Mouse (Mus musculus): ENCODE results near the gene Parp3. TPM values are rescaled to one million over a fixed set of nuclear protein-coding genes. Genes with fewer than 3 reads are reported as not detected.
"Not testable (repeated sequence)": the region's sequence is repeated elsewhere in the genome, so short reads cannot be mapped to it uniquely, and the experiment has no call there.

Gene Parp3
- total RNA-seq (2017) = 11.0 and 15.3 TPM in 2 replicates

DNA sequence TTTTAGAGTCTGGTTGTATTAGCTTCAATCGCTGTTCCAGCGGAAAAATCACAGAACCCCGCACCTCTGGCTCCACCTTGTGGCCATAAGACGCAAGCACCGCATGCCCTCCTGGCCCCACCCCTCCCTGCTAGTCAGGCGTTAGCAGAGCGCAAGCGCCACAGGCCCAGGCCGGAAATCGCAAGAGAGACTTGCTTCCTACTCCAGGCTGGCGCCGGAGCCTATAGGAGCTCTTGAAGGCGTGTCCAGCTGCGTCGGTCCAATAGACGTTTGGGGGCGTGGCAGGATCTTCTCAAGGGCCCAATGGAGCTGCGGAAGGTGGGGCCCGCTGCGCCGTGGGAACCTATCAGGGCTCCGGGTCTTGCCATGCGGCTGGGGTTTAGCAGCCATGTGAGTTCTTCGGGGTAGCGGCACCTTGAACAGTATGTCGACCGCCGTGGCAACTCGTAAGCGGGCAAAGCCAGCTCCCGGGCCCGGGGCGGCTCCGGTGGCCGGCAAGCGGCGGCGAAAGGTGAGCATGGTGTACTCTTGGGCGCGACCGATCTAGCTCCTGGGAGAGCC lies at the start of gene Parp3:
Gene Parp3, minus strand, starts transcription at position 26 of the 561 bp plus-strand sequence.
- ATAC-seq (replicated peaks; ENCODE audit: low read depth, poor library complexity, severe bottlenecking) = peak; percentile 89

DNA sequence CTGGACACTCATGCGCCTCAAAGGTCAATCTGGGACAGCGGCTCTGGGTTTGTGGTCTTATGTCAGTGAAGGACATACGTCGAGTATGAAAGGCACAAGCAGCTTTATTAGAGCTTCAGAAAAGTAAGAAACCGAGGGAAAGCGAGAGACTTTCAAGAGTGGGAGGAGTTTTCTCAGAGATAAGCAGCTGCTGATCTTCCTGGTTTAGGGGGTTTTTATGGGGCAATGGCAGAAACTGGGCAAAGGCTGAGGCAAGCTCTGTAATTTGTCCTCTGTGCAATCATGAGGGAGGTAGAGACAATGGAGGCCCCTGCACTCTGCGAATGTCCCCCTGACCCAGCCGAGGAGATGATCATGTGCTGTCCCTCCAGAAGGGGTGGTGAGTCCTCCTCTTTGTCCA lies 43.2 kb upstream of the Parp3 start:
- ATAC-seq (replicated peaks; ENCODE audit: low read depth, poor library complexity, severe bottlenecking) = no peak

DNA sequence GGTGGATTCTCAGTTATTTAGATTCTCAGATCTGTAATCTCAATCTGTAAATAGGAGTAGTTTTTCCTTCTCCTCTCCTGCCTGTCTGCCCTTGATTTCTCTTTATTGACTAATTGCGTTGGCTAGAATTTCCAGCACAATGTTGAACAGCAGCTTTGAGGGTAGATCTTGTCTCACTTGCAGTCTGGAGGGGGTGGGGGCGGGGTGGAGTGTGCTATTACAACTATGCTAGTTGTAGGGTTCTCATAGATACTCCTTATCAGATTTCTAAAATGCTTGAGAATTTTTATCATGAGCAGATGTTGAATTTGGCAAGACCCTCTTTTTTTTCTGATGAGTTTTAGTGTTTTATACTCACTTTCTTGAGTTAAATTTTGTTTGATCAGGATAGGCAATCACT lies 42.7 kb upstream of the Parp3 start:
- no peak for ATAC-seq (replicated peaks; ENCODE audit: low read depth, poor library complexity, severe bottlenecking)

DNA sequence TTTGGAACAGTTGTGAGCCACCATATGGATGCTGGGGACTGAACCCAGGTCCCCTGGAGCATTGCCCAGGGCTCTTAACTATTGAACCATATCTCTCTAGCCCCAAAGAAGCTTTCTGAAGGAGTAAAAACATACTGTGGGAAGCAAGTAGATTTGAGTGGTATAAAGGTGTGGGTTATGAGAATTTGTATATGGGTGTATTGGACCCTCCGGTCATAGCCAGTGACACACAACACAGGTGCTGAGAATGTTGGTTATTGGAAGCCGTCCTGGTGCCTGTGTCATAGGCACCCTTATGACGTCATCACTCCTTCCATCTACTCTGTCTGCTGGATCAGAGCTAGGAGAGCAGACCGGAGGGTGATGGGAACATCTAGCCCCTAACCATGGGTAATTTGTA lies 37.5 kb upstream of the Parp3 start, which contains the start of gene Iqcf5:
Gene Iqcf5, plus strand, starts transcription at position 301 of the 400 bp plus-strand sequence.
- ATAC-seq (replicated peaks; ENCODE audit: low read depth, poor library complexity, severe bottlenecking) = no peak

DNA sequence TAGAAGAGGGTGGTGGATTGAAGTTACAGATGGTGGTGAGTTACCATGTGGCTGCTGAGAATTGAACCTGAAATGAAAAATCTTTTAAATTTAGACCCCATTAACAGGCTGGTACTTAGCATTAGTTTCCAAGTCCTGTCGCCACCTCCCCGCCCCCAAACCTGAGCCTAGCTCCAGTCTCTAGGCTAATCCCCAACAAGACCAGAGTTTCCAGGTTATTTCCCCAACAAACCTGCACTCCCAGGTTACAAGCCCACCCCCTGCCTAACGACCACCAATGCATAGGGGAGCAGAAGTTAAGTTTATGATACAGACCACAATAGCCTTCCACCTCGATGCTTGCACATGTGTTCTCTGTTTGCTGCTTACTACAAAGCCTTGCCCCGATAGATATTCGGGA lies 36.8 kb upstream of the Parp3 start:
- no peak for ATAC-seq (replicated peaks; ENCODE audit: low read depth, poor library complexity, severe bottlenecking)

DNA sequence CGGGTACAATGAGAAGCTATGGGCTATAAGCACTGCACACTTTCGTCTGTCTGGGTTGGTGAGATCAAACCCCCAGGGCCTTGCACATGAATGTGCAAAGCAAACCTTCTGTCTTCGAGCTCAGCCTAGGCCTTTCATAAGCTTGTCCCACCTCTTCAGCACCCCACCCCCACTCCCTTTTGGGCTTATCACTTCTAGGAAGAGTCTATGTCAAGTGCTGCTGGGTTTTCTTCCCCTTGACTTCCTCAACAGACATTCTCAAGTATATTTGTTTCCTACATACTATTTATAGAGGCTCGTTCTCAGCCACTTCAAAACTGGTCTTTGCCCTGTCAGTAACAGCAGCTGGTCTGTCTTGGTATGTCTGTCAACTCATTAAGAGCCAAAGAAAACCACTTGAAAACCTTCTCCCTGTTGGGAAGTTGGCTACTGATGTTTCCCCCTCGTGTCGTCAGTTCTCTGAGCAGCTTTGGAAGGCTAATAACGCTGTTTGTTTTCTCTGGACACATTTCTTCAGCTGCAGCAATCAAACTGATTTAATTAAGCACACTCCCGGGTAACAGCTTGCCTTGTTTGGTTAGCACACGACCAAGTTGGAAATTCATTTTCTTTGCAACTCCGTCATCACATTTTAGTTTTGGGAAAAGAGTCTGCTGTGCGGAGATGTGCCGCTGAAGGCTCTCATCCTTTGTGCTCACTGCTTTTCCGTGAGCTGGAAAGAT lies 36.1 kb upstream of the Parp3 start:
- ATAC-seq (replicated peaks; ENCODE audit: low read depth, poor library complexity, severe bottlenecking) = no peak

DNA sequence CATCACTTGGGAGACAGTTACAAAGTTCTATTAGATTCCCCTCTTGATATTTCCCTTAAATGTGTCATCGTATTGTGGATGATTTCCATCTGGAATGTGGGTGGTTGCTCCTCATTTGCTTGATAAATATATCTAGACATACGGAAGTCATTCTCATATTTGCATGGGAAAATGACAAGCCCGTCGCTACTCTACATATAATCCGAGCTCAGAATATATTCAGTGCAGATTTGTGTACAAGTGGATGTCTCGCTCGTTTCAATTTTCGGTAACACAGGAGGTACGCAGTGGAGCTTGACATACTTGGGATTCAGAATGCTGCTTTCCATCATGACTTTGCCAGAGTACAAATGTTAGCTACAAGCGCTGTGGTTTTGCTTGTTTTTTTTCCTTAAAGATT lies 32.6 kb upstream of the Parp3 start:
- no peak for ATAC-seq (replicated peaks; ENCODE audit: low read depth, poor library complexity, severe bottlenecking)

DNA sequence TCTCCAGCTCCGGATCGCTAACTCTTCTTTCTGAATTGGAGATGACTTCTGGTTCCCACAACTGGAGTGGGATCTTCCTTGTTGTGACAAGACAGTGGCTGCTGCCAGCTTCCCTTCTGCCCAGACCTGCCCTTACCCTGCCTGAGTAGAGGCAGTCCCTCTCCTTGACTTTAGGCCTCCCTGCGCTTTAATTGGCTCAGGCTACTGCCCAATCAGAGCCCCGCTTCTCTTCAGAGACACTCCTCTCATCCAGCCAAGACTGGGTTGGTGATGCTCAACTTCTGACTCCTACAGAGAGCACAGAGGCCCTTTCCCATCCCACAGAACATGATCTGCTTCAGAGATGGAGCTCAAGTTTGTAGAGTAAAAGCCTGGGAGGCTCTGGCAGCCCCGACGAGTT lies 27.5 kb upstream of the Parp3 start:
- no peak for ATAC-seq (replicated peaks; ENCODE audit: low read depth, poor library complexity, severe bottlenecking)

DNA sequence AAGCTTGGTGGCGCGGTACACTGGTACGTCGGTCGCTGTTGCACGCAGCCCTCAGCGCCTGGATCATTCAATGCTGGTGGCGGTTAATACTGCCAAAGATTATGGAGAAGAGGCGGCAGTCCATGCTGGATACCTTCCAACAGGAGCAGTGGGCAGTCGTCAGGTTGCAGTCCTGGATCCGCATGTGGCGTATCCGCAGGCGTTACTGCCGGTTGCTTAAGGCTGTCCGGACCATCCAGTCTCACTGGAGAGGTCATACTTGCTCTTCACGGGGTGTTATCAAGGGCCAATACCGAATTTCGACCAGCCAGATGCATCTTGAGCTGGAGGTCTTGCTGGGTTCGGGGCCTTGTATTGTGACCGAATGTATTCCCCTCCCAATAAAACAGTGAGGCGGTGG lies 25.1 kb upstream of the Parp3 start:
- no peak for ATAC-seq (replicated peaks; ENCODE audit: low read depth, poor library complexity, severe bottlenecking)

DNA sequence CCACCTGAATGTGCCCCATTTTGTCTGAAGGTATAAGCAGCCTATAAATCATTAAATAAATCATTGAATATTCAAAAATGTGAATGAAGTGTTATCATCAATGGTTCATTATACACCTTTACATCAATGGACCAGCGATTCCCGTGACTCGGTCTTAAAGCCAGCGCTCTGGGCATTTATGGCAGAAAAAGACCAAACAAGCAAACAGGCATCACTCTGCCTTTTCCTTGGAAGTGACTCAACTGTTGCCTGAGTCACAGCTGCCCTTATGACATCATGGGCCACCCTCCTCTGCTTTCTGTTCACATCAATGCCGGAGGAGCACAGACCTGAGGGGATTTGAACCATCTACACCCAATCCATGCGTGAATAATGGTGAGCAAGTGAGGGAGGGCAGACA lies 22.9 kb upstream of the Parp3 start, which contains the start of gene Iqcf1:
Gene Iqcf1, plus strand, starts transcription at position 301 of the 400 bp plus-strand sequence.
- no peak for ATAC-seq (replicated peaks; ENCODE audit: low read depth, poor library complexity, severe bottlenecking)

DNA sequence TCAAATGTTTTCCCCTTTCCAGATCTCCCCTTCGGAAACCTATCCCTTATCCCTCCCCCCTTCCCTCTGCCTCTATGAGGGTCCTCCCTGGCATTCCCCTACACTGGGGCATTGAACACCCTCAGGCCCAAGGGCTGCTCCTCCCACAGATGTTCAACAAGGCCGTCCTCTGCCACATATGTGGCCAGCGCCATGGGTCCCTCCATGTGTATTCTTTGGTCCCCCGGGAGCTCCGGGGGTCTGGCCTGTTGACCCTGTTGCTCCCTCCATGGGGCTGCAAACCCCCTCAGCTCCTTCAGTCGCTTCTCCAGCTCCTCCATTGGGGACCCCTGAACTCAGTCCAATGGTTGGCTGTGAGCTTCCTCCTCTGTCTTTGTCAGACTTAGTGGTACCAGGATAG lies 10.9 kb upstream of the Parp3 start:
- not testable (repeated sequence) for ATAC-seq (replicated peaks; ENCODE audit: low read depth, poor library complexity, severe bottlenecking)

DNA sequence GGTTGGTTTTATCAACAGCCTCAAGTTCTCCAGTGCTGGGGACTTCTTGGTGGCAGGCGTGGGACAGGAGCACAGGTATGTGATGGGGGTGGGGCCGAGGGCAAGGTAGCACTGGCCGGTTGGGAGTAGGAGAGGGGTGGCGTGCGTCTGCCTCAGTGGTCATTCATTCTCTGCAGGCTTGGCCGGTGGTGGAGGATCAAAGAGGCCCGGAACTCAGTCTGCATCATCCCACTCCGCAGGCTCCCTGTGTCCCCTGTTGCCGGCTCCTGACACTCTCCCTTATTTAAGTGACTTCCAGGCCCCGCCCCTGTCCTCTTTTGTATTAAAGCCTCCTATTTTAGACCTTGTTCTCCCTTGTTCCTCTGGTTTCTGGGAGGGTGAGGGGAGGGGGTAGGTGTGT lies 8.3 kb upstream of the Parp3 start:
- no peak for ATAC-seq (replicated peaks; ENCODE audit: low read depth, poor library complexity, severe bottlenecking)

DNA sequence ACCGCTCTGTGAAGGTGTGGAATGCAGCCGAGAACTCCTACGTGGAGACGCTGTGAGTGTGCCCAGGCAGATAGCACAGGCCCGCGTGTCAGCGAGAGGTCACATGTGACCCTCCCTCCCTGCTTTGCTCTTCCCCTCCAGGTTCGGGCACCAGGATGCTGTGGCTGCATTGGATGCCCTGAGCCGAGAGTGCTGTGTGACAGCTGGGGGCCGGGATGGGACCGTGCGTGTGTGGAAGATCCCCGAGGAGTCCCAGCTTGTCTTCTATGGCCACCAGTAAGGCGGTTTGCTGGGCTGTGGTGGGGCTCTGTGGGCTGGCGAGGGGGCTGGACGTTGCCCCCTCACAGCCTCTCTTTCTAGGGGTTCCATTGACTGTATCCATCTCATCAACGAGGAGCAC lies 6.9 kb upstream of the Parp3 start:
- ATAC-seq (replicated peaks; ENCODE audit: low read depth, poor library complexity, severe bottlenecking) = no peak

DNA sequence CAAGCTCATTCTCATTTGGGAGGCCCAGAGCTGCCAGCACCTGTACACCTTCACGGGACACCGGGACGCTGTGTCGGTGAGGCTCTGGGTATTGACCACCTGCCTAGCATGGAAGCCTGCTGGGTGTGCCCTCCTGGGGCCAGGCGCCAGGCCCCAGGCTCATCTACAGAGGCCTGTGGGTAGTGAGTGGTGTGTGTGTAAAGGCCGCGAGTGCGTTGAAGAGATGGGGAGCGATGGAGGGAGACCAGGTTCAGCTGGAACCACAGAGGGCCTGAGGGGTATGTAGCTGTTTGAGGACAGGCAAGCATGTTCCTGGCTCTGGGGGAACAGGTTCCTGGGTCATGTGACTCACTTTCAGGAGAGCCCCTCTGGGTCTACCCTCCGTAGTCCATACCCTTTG lies 6.4 kb upstream of the Parp3 start:
- no peak for ATAC-seq (replicated peaks; ENCODE audit: low read depth, poor library complexity, severe bottlenecking)

DNA sequence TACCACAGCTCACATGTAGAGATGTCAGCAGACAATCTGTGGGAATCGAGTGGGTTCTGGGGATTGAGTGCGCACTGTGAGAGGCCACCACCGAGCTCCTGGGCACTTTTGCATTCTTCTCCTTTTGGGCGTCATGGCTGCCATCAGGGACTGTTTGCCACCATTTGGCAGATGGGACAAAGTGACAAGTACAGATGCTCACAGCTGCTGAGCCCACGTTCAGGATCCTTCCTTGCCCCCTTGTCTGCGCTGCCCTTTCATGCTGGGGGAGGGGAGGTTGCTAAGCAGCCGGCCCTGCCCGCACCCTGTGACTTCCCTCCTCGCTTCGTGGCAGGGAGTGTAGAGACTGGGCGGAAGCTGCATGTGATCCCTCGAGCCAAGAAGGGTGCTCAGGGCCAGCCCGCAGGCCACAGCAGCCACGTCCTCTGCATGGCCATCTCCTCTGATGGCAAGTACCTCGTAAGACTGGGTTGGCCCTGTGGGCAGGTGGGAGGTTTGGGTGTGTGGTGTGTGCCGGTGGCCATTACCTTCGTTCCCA lies 5.9 kb upstream of the Parp3 start:
- no peak for ATAC-seq (replicated peaks; ENCODE audit: low read depth, poor library complexity, severe bottlenecking)

DNA sequence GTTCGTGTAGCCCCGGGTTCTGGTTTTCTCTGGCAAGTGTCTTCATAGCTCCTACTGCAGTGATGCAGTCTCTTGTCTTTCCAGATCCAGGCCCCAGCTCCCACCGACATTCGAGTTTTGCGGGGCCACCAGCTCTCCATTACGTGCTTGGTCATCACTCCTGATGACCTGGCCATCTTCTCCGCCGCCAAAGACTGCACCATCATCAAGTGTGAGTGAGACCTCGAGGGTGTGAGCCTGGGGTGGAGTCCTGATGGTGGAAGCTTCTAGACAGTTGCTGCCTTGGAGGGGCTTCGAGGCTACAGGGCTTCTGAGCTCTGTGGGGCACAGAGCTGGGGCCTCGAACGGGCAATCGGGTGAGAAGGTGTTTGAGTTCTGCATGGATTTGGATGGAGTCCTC lies 4.9 kb upstream of the Parp3 start:
- ATAC-seq (replicated peaks; ENCODE audit: low read depth, poor library complexity, severe bottlenecking) = no peak

DNA sequence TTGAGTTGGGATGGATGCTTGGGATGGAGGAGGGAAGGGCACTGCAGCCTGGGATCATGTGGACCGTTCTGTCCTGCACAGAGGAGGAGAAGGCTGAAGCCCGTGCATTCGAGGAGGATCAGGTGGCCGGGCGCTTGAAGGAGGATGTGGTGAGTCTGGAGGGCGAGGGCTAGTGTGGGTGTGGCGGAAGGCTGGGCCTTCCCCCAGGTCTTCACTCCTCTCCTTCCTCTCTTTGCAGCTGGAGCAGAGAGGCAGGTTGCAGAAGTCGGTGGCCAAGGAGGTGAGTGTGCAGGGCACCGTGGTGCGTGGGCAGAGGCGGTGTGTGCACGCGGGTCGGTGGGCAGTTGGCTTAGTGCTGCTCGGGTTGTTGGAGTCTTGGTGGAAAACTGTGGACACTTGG lies 4.3 kb upstream of the Parp3 start:
- ATAC-seq (replicated peaks; ENCODE audit: low read depth, poor library complexity, severe bottlenecking) = peak; percentile 9; the same call in 1 of the 2 replicates

DNA sequence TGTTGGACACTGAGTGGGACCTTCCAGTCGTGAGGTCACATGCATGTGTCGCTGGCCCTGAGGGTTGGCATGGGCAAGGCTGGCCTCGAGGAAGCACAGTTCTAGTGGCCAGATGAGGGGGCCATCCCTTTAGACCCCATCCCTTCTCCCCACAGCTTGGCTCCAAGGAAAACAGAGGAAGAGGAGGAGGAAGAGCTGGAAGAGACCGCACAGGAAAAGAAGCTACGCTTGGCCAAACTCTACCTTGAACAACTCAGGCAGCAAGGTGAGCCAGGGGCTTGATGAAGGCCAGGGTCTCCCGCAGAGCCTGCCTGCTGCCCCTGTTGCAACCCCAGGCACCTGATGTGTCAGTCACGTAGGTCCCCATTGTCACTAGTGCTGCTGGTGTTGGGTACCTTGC lies 3.8 kb upstream of the Parp3 start:
- no peak for ATAC-seq (replicated peaks; ENCODE audit: low read depth, poor library complexity, severe bottlenecking)

DNA sequence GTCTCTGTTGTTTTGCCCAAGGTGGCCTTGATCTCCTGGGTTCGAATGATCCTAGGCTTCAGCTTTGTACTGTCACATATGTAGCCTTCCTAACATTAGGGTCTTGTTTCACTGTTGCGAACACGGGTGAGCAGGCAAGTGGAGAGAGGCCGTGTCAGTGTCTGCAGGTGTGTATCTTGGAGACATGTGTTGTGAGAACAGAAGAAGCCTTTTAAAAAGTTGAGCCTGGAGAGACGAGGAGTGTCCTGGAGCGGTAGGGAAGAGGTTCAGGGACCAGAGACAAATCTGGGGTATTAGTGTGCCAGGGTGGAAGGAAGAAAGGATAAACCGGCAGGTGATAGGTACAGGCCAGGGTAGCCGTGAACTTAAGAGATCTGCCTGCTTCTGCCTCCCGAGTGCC lies 1.4 kb upstream of the Parp3 start:
- ATAC-seq (replicated peaks; ENCODE audit: low read depth, poor library complexity, severe bottlenecking) = no peak

DNA sequence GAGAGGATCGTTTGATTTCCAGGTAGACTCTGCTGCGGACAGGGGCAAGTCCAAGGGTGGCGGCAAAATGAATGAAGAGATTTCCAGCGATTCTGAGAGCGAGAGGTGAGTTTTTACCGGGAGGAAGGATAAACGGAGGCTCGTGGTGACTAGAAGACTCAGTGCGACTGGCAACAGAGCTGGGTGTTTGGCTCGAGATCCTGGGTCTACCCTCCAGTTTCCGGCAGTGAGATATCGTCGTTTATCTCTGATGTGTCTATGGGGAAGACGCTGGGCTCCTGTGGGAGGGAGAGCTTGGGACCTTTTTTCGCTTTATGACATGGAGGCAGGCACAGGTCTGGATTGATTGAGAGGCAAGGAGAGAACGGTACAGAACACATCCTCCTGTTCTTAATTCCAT lies 900 bp upstream of the Parp3 start:
- ATAC-seq (replicated peaks; ENCODE audit: low read depth, poor library complexity, severe bottlenecking) = no peak

DNA sequence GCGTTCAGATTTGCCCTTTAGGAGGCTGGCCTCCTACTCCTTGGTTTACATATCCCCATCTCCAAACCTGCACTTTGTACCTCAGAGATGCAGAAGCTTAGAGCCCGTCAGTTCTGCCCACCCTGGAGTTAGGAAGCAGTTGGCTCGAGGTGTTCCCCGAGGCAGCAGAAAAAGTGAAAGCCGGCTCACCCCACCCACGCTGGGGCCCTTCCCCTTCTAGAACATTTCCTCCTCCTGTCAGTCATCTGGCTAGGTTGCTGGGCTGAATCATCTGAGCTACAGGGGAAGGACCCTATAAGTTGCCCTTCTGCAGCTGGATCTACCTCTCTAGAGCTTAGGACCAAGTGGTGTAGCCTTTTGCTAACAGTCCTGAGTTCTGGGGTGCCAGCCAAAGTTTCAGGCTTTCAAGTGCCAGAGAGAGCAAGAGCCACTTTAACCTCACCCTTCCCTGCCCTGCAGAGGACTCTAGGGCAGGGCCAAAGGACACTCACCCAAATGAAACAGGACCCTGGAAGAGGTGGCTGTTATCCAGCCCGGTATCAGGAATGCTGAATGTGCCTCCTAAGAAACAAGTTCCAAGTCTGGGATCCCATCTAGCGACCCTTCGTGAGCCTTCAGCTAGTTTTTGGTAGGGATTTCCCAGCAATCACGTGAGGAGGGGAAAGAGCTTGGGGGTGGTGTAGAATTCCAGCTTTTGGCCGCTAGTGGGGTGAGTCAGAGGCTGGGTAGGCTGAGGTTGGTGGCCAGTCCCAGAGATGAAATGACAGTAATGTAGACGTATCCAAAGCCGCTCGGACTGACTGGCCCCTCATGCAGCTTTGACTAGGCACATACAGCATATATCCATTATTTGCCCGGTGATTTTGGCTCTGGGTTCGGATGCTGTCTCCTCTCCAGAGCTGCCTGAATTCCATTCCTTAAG lies 486 bp downstream of the Parp3 start:
- ATAC-seq (replicated peaks; ENCODE audit: low read depth, poor library complexity, severe bottlenecking) = peak; percentile 29

Measured in common myeloid progenitor, adult 5-6 weeks (primary cell).